Mouse (Mus musculus) layer of hippocampus, adult 2 months (tissue): ENCODE results near the gene Zfp784. TPM values are rescaled to one million over a fixed set of nuclear protein-coding genes. Genes with fewer than 3 reads are reported as not detected.

Source experiments
- DNase-seq, 2 experiments: peaks; one replicate each; pipeline ENCODE4 v3.0.0; 2022; ENCODE audit warnings: low spot score in 2 of 2
- H3K27ac ChIP-seq: fragments of 200-600 bp; 2 replicates; pipeline ENCODE4 v1.8.1; 2022
- H3K4me3 ChIP-seq: fragments of 200-600 bp; 2 replicates; pipeline ENCODE4 v1.8.1; 2022; ENCODE audit warnings: mild to moderate bottlenecking
- CTCF ChIP-seq: fragments of 200-600 bp; conservative IDR thresholded peaks from 2 replicates; pipeline ENCODE4 v1.8.1; 2022; ENCODE audit warnings: antibody characterized with exemption, mild to moderate bottlenecking, moderate library complexity
- total RNA-seq, 2 experiments: library from RNA; stranded (reverse); gene quantifications; 2 replicates each; pipeline ENCODE4 v1.2.3; 2021

The Zfp784 gene
- total RNA-seq, 2 experiments from 2014 or later = 7.3 to 7.8 TPM

DNA sequence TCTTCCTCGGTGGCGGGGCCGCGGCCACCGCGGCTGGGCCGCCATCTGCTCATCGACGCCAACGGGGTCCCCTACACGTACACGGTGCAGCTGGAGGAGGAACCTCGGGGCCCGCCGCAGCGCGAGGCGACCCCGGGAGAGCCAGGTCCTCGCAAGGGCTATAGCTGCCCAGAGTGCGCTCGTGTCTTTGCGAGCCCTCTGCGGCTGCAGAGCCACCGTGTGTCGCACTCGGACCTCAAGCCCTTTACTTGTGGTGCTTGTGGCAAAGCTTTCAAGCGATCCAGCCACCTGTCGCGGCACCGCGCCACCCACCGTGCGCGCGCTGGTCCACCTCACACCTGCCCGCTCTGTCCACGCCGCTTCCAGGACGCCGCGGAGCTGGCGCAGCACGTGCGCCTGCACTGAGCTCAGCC, 14.7 kb upstream of the Zfp784 start:
- no peak for DNase-seq
- Histone ChIP-seq H3K4me3 (peak overlapping the region; percentile 72), H3K27ac (peak overlapping the region; percentile 96)
- no peak for TF ChIP-seq CTCF

DNA sequence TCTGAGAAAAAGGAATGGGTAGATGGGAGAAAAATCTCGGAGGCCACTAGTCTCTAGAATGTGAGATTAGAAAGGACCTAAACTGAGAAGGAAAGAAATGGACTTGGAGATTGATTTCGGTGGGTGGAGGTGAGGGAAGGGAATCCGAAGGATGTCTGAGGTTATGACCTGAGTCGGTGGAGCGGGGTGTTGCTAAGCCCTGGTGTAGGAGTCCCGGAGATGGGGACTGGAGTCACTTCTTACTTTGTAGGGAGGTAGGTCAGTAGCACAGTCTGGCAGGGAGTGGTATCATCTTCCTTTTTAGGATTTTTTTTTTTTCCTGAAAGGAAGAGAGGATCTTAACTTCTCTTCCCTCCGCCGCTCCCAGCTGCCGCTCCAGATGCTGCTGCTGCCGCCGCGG, 14.2 kb upstream of the Zfp784 start:
- peak overlapping the region; percentile 96 for H3K27ac ChIP-seq
- TF ChIP-seq CTCF = no peak
- DNase-seq = no peak
- H3K4me3 ChIP-seq = peak overlapping the region; percentile 72

DNA sequence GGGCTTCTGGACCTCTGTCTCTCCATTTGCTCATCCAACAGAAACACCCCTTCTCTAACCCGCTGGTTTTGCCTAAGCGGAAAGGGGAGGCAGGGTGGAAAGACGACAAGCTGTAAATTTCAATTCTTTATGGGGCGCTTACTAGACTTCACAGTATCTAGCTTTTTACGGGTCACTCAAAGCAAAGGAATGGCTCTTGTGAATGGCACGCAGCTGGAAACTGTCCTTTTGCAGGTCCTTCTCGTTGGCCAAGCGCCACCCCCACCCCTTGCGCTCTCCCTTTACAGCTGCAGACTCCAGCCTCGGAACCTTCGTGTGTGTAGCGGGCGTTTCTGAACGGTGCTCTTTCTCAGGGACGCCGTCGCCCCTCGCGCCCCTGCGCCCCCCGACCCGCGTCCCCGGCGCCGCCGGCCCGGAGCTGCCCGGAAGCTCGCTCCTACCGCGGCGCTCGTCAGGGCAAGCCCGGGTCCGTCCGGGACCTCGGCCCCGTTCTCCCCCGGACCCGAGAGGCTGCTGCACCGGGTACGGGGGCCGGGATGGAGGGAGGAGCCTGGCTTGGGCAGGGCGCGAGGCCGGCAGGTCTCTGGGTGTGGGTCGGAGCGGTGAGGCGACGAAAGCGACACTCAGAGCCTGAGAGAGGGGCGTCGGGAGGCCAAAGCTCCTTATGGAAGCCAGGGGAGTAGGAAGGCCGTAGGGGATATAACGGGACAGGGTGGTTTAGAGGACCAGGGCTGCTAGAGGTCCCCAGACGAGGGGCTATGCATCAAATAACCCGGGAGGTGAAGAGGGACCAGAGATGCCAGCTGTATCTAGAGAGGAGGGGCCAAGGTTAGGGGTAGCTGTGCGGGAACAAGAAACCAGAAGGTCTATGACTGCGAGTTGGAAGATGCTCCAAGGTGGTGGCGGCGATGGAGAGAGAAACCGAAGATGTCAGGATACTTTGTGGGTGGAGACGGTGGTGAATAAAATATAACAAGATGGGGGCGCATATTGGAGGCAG, 13.2 kb upstream of the Zfp784 start, which contains the start of gene Zfp580:
TSS of gene Zfp580 (plus strand) at position 346 of the 1,000 bp plus-strand sequence.
- Histone ChIP-seq H3K27ac (peak within 1 kb of the TSS; percentile 96), H3K4me3 (peak within 1 kb of the TSS; percentile 72)
- peak; percentile 63 to 77 for DNase-seq
- no peak for TF ChIP-seq CTCF

DNA sequence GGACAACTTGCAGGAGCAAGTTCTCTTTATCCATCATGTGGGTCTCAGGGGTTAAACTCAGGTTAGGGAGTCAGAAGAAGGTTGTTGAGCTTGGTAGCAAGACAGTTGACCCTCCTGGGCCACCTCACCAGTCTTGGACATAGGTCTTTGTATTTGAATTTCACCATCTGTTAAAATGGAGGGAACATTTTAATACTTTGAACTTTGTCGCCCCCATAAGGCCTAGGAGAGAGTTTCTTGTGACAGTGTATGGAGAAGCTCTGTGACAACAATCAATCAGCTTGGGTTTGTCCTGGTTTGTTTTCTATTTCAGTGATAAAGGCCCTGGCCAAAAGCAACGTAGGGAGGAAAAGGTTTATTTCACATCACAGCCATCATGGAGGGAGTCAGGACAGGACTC, 9.1 kb upstream of the Zfp784 start:
- DNase-seq = no peak
- Histone ChIP-seq H3K4me3 (no peak overlapping the region), H3K27ac (no peak overlapping the region)
- TF ChIP-seq CTCF = peak; percentile 75

DNA sequence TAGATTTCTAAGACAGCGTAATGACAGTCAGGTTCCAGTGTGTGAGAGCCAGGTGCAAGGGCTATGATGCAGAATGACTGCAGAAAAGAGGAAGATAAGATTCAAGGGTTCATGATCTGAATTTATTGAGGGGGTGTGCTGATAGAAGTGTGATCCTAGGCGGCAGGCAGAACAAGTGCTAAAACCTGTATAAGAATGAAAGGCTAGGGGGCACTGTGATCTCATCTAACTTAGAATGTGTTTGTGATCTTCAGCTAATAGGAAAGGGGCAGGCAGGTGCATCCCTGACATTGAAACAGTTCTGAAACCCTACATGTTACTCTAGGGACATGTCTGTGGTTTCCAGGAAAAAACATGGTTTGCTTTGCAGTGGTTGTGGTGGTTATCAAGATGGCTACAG, 7.9 kb upstream of the Zfp784 start:
- Histone ChIP-seq H3K4me3 (no peak overlapping the region), H3K27ac (no peak overlapping the region)
- TF ChIP-seq CTCF = peak; percentile 65
- no peak for DNase-seq

DNA sequence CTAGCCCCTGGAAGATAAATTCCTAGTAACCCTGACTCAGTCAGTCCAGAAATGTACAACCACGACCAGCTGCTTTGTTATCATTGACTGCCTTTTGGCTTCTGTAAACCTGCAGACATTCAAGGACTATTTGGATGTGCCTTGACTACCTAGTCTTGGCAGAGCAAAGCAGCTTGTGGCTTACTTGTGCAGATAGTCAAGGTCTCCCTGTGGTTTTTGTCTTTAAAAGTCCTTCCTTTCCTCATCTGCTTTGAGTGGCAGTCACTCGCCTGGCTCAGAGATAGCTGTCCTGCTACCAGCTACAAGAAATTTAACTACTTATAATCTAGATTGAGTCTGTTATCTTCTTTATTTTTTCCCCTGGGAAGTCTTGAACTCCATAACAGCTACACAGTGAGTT, 6.7 kb upstream of the Zfp784 start:
- DNase-seq = no peak
- H3K4me3 ChIP-seq = no peak overlapping the region
- TF ChIP-seq CTCF = no peak
- no peak overlapping the region for H3K27ac ChIP-seq

DNA sequence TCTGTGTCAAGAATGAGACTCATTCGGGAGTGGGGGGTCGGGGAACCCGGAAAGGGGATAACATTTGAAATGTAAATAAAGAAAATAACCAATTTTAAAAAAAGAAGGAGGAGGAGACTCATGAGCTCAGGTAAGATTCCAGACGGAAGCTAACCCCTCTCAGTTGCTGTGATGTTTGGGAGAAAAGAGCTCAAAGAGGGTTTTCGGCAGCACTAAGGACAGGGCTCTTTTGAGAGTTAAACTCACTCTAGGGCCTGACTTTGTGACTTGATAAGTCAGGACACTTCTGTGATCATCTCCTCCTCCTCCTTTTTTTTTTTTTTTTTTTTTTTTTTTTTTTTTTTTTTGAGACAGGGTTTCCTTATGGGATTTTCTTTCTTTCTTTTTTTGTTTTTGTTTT, 694 bp upstream of the Zfp784 start:
- H3K4me3 ChIP-seq = peak overlapping the region; percentile 76
- DNase-seq = no peak
- TF ChIP-seq CTCF = no peak
- peak overlapping the region; percentile 99 for H3K27ac ChIP-seq

DNA sequence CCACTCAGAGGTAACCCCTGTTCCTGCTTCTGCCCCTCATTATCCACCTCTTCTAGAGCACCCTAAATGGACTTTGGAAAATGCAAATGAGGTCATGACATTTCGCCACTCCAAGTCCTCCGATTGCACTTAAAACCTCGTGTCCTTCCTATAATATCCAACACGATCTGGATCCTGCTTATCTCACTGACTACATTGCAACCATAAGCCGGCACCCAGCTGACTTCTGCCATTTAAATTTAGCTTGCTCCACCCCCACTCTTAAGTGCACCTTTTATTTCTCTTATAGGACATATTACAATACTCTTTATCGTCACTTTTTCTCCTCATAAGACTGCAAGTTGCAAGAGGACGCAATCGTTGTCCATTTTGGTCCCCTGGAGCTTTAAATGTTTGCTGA, 779 bp downstream of the Zfp784 start:
- TF ChIP-seq CTCF = no peak
- peak overlapping the region; percentile 99 for H3K27ac ChIP-seq
- H3K4me3 ChIP-seq = peak overlapping the region; percentile 76
- DNase-seq = no peak

DNA sequence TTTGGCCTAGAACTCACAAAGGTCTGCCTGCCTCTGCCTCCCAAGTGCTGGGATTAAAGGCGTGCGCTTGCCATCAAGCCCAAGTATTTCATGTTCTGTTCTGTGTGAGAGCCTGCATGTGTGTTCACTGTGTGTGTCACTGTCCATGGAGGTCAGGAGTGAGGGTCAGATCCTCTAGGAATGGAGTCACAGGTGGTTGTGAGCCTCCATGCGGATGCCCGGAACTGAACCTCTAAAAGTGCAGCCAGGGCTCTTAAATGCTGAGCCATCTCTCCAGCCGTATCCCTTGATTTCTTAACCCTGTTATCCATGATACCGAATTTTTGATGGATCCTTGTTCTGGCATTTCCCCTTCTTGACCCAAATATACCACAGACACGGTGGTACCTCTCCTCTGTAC, 1.2 kb downstream of the Zfp784 start:
- Histone ChIP-seq H3K4me3 (no peak overlapping the region), H3K27ac (no peak overlapping the region)
- DNase-seq = no peak
- no peak for TF ChIP-seq CTCF

DNA sequence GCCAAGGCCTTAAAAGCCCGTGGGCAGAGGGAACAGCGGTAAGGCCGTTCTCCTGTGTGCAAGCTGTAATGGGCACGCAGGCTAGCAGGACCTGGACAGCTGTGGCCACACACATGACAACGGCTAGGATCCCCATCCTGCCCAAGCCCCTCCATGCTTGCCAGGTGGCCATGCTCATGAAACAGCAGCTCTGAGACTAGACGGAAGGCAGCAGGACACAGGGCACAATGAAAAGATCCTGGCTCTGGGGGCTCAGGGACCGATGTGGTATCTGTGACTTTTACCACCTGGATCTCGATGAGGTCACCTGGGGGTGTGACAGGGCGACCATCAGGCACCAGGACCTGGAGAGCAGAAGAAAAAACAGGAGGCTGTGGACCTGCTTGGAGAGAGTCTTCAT, 2.1 kb downstream of the Zfp784 start:
- no peak for TF ChIP-seq CTCF
- DNase-seq = no peak

DNA sequence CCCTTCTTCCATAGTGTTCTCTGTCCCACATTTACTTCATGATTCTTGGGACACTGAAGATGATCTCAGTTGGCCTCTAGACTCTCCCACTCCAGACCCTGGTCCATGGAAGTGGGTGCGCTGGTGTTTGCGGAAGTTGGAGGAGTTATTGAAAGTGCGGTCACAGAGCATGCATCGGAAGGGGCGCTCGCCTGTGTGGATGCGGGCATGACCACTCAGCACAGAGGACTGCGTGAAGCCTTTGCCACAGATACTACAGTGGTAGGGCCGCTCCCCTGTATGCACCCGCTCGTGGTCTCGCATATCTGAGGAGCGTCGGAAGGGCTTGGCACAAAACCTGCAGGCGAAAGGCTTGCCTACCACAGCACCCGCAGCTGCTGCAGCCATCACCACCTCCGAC, 2.6 kb downstream of the Zfp784 start:
- no peak for TF ChIP-seq CTCF
- DNase-seq = no peak
- no peak overlapping the region for H3K27ac ChIP-seq
- H3K4me3 ChIP-seq = no peak overlapping the region

More for the DNA sequence above, 2.1 kb downstream of the Zfp784 start:
- Histone ChIP-seq H3K4me3 (no peak overlapping the region), H3K27ac (no peak overlapping the region)

DNA sequence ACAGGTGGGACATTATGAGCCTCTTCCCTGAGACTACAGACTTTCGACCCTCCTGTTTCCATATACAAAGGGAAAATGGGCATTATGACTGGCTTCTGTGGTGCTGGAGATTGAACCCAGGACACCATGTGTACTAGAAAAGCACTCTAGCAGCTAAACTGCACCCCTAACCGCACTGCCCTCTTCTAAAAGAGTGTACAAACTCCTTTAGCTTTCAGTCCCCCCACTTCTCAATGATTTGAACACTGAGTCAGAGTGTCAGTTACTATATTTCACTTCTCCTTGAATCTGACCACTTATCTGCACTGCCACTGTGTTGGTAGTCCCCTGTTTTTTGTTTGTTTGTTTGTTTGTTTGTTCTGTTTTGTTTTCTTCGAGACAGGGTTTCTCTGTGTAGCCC, 4.4 kb downstream of the Zfp784 start, which contains the start of gene 4632433K11Rik:
TSS of gene 4632433K11Rik (plus strand) at position 301 of the 400 bp plus-strand sequence.
- no peak for DNase-seq
- no peak within 1 kb of the TSS for H3K27ac ChIP-seq
- H3K4me3 ChIP-seq = no peak within 1 kb of the TSS
- TF ChIP-seq CTCF = no peak

DNA sequence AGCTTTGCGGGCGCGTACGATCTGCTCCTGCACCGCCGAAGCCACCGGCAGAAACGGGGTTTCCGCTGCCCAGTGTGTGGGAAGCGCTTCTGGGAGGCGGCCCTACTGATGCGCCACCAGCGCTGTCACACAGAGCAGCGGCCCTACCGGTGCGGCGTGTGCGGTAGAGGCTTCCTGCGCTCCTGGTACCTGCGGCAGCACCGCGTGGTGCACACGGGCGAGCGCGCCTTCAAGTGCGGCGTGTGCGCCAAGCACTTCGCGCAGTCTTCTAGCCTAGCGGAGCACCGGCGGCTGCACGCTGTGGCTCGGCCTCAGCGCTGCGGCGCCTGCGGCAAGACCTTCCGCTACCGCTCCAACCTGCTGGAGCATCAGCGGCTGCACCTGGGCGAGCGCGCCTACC, 6.8 kb downstream of the Zfp784 start:
- no peak for DNase-seq
- TF ChIP-seq CTCF = no peak
- H3K4me3 ChIP-seq = no peak overlapping the region
- no peak overlapping the region for H3K27ac ChIP-seq

DNA sequence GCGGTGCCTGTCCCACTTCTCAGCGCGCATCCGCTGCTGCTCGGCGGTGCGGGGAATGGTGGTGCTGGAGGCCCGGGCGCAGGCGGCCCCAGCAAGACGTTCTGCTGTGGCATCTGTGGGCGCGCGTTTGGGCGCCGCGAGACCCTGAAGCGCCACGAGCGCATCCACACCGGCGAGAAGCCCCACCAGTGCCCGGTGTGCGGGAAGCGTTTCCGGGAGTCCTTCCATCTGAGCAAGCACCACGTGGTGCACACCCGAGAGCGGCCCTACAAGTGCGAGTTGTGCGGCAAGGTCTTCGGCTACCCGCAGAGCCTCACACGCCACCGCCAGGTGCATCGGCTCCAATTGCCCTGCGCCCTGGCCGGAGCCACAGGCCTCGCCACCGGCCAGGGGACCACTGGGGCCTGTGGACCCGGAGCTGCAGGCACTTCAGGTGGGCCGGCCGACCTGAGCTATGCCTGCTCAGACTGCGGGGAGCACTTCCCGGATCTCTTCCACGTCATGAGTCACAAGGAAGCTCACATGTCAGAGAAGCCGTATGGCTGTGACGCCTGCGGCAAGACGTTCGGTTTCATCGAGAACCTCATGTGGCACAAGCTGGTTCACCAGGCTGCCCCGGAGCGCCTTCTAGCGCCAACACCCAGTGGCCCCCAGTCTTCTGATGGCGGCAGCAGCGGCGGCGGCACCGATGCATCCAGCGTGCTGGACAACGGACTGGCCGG, 7.5 kb downstream of the Zfp784 start:
- no peak for DNase-seq
- no peak overlapping the region for H3K27ac ChIP-seq
- no peak overlapping the region for H3K4me3 ChIP-seq
- no peak for TF ChIP-seq CTCF
